Mouse (Mus musculus) CH12.LX (cell line): ENCODE measurements around the gene Pla2r1. TPM values are rescaled to one million over a fixed set of nuclear protein-coding genes. Genes with fewer than 3 reads are reported as not detected.

Source experiments
- DNase-seq: peaks from one replicate; pipeline ENCODE4 v3.0.0-alpha.2; 2013; ENCODE audit errors: extremely low read depth
- H3K27ac ChIP-seq: 2 replicates; pipeline ENCODE4 v1.5.1; 2012; ENCODE audit warnings: low read depth, mild to moderate bottlenecking, control low read depth, moderate library complexity; ENCODE audit not compliant: insufficient read depth
- H3K27me3 ChIP-seq: replicated peaks from 2 replicates; pipeline ENCODE3; 2012; ENCODE audit warnings: inconsistent platforms
- H3K36me3 ChIP-seq, 2 experiments: replicated peaks in 1 of 2; 2 replicates each; pipeline versions ENCODE3 to v1.6.1; 2012; ENCODE audit warnings: inconsistent platforms in 1 of 2, low read length in 1 of 2, mild to moderate bottlenecking in 1 of 2, mixed read lengths in 1 of 2, moderate library complexity in 1 of 2; ENCODE audit not compliant: control insufficient read depth in 1 of 2, insufficient read depth in 1 of 2
- H3K4me1 ChIP-seq, 2 experiments: 2 replicates each; pipeline ENCODE4 v1.6.1; 2012; ENCODE audit warnings: inconsistent platforms in 1 of 2, moderate library complexity in 1 of 2; ENCODE audit not compliant: insufficient read depth in 2 of 2, control insufficient read depth in 1 of 2
- H3K4me2 ChIP-seq: 2 replicates; pipeline ENCODE4 v1.6.1; 2012; ENCODE audit warnings: low read depth, mild to moderate bottlenecking, control low read depth; ENCODE audit not compliant: poor library complexity, insufficient read depth, severe bottlenecking
- H3K4me3 ChIP-seq, 3 experiments: fragments of 150-350 bp in 1 of 3; sonication (generic) in 1 of 3; replicated peaks in 1 of 3; 2 replicates each; pipeline versions ENCODE3 to v1.5.1; 2011 to 2012; ENCODE audit warnings: low read depth in 2 of 3, low read length in 2 of 3, mild to moderate bottlenecking in 2 of 3, moderate library complexity in 2 of 3, control low read depth in 1 of 3, improper control_type of control experiment in 1 of 3, inconsistent platforms in 1 of 3, mixed read lengths in 1 of 3; ENCODE audit not compliant: poor library complexity in 1 of 3
- H3K79me2 ChIP-seq: replicated peaks from 2 replicates; pipeline ENCODE4 v1.6.1; 2012; ENCODE audit warnings: mild to moderate bottlenecking, moderate library complexity; ENCODE audit not compliant: control insufficient read depth, poor library complexity, insufficient read depth, severe bottlenecking; ENCODE audit errors: extremely low read depth
- H3K9ac ChIP-seq: 2 replicates; pipeline ENCODE4 v1.6.1; 2012; ENCODE audit warnings: low read depth, mild to moderate bottlenecking, control low read depth, moderate library complexity; ENCODE audit not compliant: insufficient read depth
- H3K9me3 ChIP-seq: replicated peaks from 2 replicates; pipeline ENCODE3; 2012; ENCODE audit warnings: low read length, inconsistent platforms, mixed read lengths
- CHD2 ChIP-seq: IDR thresholded peaks from 2 replicates; pipeline ENCODE4 v1.6.1; 2011; ENCODE audit warnings: low read length, improper control_type of control experiment
- CTCF ChIP-seq, 2 experiments: IDR thresholded peaks in 1 of 2; conservative IDR thresholded peaks in 1 of 2; 2 replicates each; pipeline ENCODE4 v1.5.1; 2011 to 2012; ENCODE audit warnings: low read depth in 2 of 2, low read length in 2 of 2, improper control_type of control experiment in 1 of 2, inconsistent platforms in 1 of 2, mild to moderate bottlenecking in 1 of 2, moderate library complexity in 1 of 2
- E2F4 ChIP-seq: IDR thresholded peaks from 2 replicates; pipeline ENCODE4 v1.6.1; 2011; ENCODE audit warnings: low read depth, low read length, improper control_type of control experiment; ENCODE audit not compliant: insufficient replicate concordance
- ELF1 ChIP-seq: IDR thresholded peaks from 2 replicates; pipeline ENCODE4 v1.6.1; 2014; ENCODE audit warnings: low read depth, mild to moderate bottlenecking, inconsistent platforms, low read length, improper control_type of control experiment
- ETS1 ChIP-seq: conservative IDR thresholded peaks from 2 replicates; pipeline ENCODE4 v1.6.1; 2012; ENCODE audit warnings: low read depth, mild to moderate bottlenecking, inconsistent platforms, low read length, improper control_type of control experiment, moderate library complexity
- HCFC1 ChIP-seq: IDR thresholded peaks from 2 replicates; pipeline ENCODE4 v1.6.1; 2012; ENCODE audit warnings: low read depth, mild to moderate bottlenecking, inconsistent platforms, low read length, improper control_type of control experiment
- IRF4 ChIP-seq: IDR thresholded peaks from 2 replicates; pipeline ENCODE4 v1.6.1; 2014; ENCODE audit warnings: low read depth, mild to moderate bottlenecking, inconsistent platforms, low read length, improper control_type of control experiment
- JUN ChIP-seq: IDR thresholded peaks from 2 replicates; pipeline ENCODE4 v1.6.1; 2011; ENCODE audit warnings: low read depth, mild to moderate bottlenecking, low read length, improper control_type of control experiment, moderate library complexity; ENCODE audit not compliant: insufficient read depth
- JUND ChIP-seq: conservative IDR thresholded peaks from 2 replicates; pipeline ENCODE4 v1.6.1; 2011; ENCODE audit warnings: low read depth, low read length, improper control_type of control experiment
- KAT2A ChIP-seq: IDR thresholded peaks from 2 replicates; pipeline ENCODE4 v1.6.1; 2012; ENCODE audit warnings: low read length, improper control_type of control experiment, inconsistent platforms; ENCODE audit not compliant: insufficient replicate concordance
- MAFK ChIP-seq: IDR thresholded peaks from 2 replicates; pipeline ENCODE4 v1.6.1; 2011; ENCODE audit warnings: low read length, improper control_type of control experiment; ENCODE audit not compliant: insufficient replicate concordance
- MAX ChIP-seq: IDR thresholded peaks from 2 replicates; pipeline ENCODE4 v1.6.1; 2011; ENCODE audit warnings: low read length, improper control_type of control experiment
- MAZ ChIP-seq: IDR thresholded peaks from 2 replicates; pipeline ENCODE4 v1.6.1; 2012; ENCODE audit warnings: low read depth, mild to moderate bottlenecking, inconsistent platforms, low read length, improper control_type of control experiment, moderate library complexity
- MEF2A ChIP-seq: IDR thresholded peaks from 2 replicates; pipeline ENCODE4 v1.6.1; 2014; ENCODE audit warnings: low read depth, mild to moderate bottlenecking, inconsistent platforms, low read length, improper control_type of control experiment, borderline replicate concordance
- MXI1 ChIP-seq: IDR thresholded peaks from 2 replicates; pipeline ENCODE4 v1.6.1; 2011; ENCODE audit warnings: mild to moderate bottlenecking, low read depth, low read length, improper control_type of control experiment
- MYC ChIP-seq: IDR thresholded peaks from 2 replicates; pipeline ENCODE4 v1.6.1; 2011; ENCODE audit warnings: low read depth, mild to moderate bottlenecking, improper control_type of control experiment, low read length
- POLR2A ChIP-seq: IDR thresholded peaks from 2 replicates; pipeline ENCODE4 v1.6.1; 2011; ENCODE audit warnings: low read depth, mild to moderate bottlenecking, improper control_type of control experiment, low read length
- POLR2AphosphoS2 ChIP-seq: IDR thresholded peaks from 2 replicates; pipeline ENCODE4 v1.6.1; 2011; ENCODE audit warnings: low read depth, low read length, improper control_type of control experiment
- RAD21 ChIP-seq: IDR thresholded peaks from 2 replicates; pipeline ENCODE4 v1.6.1; 2011; ENCODE audit warnings: low read depth, mild to moderate bottlenecking, low read length, improper control_type of control experiment, moderate library complexity
- RCOR1 ChIP-seq: conservative IDR thresholded peaks from 2 replicates; pipeline ENCODE4 v1.6.1; 2012; ENCODE audit warnings: low read depth, mild to moderate bottlenecking, inconsistent platforms, low read length, improper control_type of control experiment
- SIN3A ChIP-seq: IDR thresholded peaks from 2 replicates; pipeline ENCODE4 v1.6.1; 2012; ENCODE audit warnings: low read length, improper control_type of control experiment, inconsistent platforms
- SMC3 ChIP-seq: IDR thresholded peaks from 2 replicates; pipeline ENCODE4 v1.6.1; 2011; ENCODE audit warnings: low read depth, low read length, improper control_type of control experiment
- UBTF ChIP-seq: IDR thresholded peaks from 2 replicates; pipeline ENCODE4 v1.6.1; 2012; ENCODE audit warnings: low read depth, mild to moderate bottlenecking, inconsistent platforms, low read length, improper control_type of control experiment, moderate library complexity
- USF2 ChIP-seq: conservative IDR thresholded peaks from 2 replicates; pipeline ENCODE4 v1.6.1; 2011; ENCODE audit warnings: low read depth, low read length, improper control_type of control experiment
- ZC3H11A ChIP-seq: IDR thresholded peaks from 2 replicates; pipeline ENCODE4 v1.6.1; 2012; ENCODE audit warnings: low read depth, mild to moderate bottlenecking, inconsistent platforms, low read length, improper control_type of control experiment
- ZMIZ1 ChIP-seq: IDR thresholded peaks from 2 replicates; pipeline ENCODE4 v1.6.1; 2012; ENCODE audit warnings: low read depth, mild to moderate bottlenecking, inconsistent platforms, low read length, improper control_type of control experiment
- dilution Hi-C: fragments of 300-500 bp; cut with MboI; formaldehyde crosslinking; loops from 2 replicates; pipeline ENCODE4 v1.14.3; 2020; ENCODE audit warnings: low sequenced_read_pairs; ENCODE audit not compliant: extremely low pct_unique_long_range_greater_than_20kb, extremely low pct_ligation_motif_present
- in situ Hi-C: fragments of 300-500 bp; cut with MboI; formaldehyde crosslinking; loops from 3 replicates; pipeline ENCODE4 v1.14.3; 2019; ENCODE audit warnings: low sequenced_read_pairs, low pct_ligation_motif_present, low pct_unique_long_range_greater_than_20kb, mixed read lengths
- polyA plus RNA-seq: library from polyadenylated mRNA; unstranded; fragments of >175 nt; gene quantifications from 2 replicates; pipeline ENCODE4 v1.2.1, GENCODE M21; 2012; ENCODE audit warnings: low read depth; ENCODE audit not compliant: insufficient read length
- total RNA-seq, 2 experiments: library from RNA; depleted of rRNA; stranded (reverse); fragments of 300-350 nt in 1 of 2; fragments of >200 nt in 1 of 2; gene quantifications; 2 replicates each; pipeline ENCODE4 v1.2.3; 2012 to 2014

Gene Pla2r1
- total and polyA plus RNA-seq, 3 experiments = not detected

DNA sequence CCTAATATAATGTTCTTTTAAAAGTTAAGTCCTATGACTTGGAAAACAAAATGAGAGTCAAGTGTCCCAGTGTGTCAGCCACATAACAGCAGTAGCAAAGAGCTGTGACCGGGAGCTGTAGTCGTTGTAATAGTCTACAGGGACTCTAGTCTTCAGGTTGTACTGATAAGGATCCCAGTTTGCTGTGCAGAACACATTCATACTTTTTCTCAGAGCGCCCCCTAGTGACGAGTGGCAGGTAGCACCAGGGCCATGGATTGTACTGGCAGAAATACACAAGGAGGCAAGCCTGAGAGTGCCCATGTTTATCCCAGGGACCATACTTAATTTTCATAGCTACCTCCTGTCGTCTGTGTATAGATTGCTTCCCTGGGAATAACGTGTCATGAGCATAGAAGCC, 135.0 kb downstream of the Pla2r1 start:
- Histone ChIP-seq H3K9ac (no peak overlapping the region), H3K36me3 (no peaks in the 10 kb centered on the region), H3K4me3 (no peak overlapping the region), H3K4me2 (no peak overlapping the region), H3K9me3 (no peaks in the 10 kb centered on the region)
- in situ Hi-C loops = loop anchor here (25.0 kb wide), 1 partner anchor 181 kb away; no protein-coding TSS in a partner anchor
- TF ChIP-seq JUN = no peak
- 0 out of 2 replicates have a peak, but pooled peaks have one; percentile 38 for TF ChIP-seq MEF2A
- TF ChIP-seq MAZ = no peak
- no peak for TF ChIP-seq MXI1
- peak; percentile 82 for TF ChIP-seq ZC3H11A
- peak; percentile 93 for TF ChIP-seq SMC3
- no peak for TF ChIP-seq HCFC1
- TF ChIP-seq POLR2AphosphoS2 = no peak
- peak; percentile 98 for TF ChIP-seq RAD21
- TF ChIP-seq CTCF (conservative IDR thresholded peaks at IDR 0.05 in 1 of 2, IDR thresholded peaks at IDR 0.05 in 1 of 2; ENCODE audit: low read depth in 2 of 2, low read length in 2 of 2) = peak; percentile 87 to 94
- no peak for TF ChIP-seq CHD2
- no peak for TF ChIP-seq POLR2A
- TF ChIP-seq MYC = no peak
- TF ChIP-seq UBTF = no peak
- peak; percentile 50; the same call in 1 of the 2 replicates for TF ChIP-seq IRF4
- TF ChIP-seq ELF1 = no peak
- no peak for TF ChIP-seq ETS1
- no peak for TF ChIP-seq RCOR1
- TF ChIP-seq, all 38 proteins: peak for 6
- H3K4me1 ChIP-seq = peaks cover 2 to 4% of the 10 kb centered on the region in 2 experiments; a peak in 1 of 4 replicates
- H3K27me3 ChIP-seq = no peaks in the 10 kb centered on the region
- DNase-seq = peak; percentile 89
- dilution Hi-C loops = no loop called here
- H3K27ac ChIP-seq = no peak overlapping the region
- H3K79me2 ChIP-seq = no peaks in the 10 kb centered on the region

DNA sequence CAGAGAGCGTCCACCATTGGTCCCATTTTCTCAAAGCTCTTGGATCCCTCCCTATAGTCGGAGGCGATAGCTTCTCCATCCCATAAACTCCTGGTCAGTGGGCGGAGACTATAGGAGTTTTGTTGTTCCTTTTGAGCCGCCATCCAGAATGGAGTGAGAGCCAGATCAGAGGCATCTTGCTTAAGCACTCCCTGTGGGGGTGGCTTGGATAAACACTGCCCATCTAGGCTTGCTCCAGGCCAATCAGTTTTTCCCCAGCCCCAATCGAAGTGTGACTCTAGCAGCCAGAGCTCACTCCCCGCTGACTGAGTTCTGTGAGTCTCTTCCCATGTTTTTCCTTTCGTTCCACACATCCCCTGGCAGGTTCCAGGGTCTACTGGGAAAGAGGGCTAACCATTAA, 138.8 kb downstream of the Pla2r1 start:
- peaks cover 2 to 4% of the 10 kb centered on the region in 2 experiments; a peak in 1 of 4 replicates for H3K4me1 ChIP-seq
- in situ Hi-C loops = loop anchor here (25.0 kb wide), 1 partner anchor 177 kb away; no protein-coding TSS in a partner anchor
- H3K27ac ChIP-seq = no peak overlapping the region
- no peak overlapping the region for H3K4me2 ChIP-seq
- no peak for TF ChIP-seq MXI1
- no peak for TF ChIP-seq E2F4
- no peak for TF ChIP-seq KAT2A
- TF ChIP-seq JUND = no peak
- no peak for TF ChIP-seq MAX
- TF ChIP-seq MAFK = no peak
- no peak for TF ChIP-seq RAD21
- no peak for TF ChIP-seq RCOR1
- no peak for TF ChIP-seq ZMIZ1
- TF ChIP-seq SIN3A = no peak
- TF ChIP-seq USF2 = no peak
- no peak overlapping the region for H3K4me3 ChIP-seq
- DNase-seq = no peak
- no peaks in the 10 kb centered on the region for H3K79me2 ChIP-seq
- no peaks in the 10 kb centered on the region for H3K9me3 ChIP-seq
- H3K36me3 ChIP-seq = no peaks in the 10 kb centered on the region
- H3K9ac ChIP-seq = no peak overlapping the region
- dilution Hi-C loops = no loop called here
- no peaks in the 10 kb centered on the region for H3K27me3 ChIP-seq
